Mouse (Mus musculus): Measurements from ENCODE around the gene Gm45808.

GRCm38 (mm10) chr7:45462325-45462724, 24.3 kb downstream of the Gm45808 start:
- TF ChIP-seq POLR2A (IDR thresholded peaks at IDR 0.05; ENCODE audit: borderline replicate concordance, extremely low read depth, low read depth, low read length) (no peak), CTCF (IDR thresholded peaks at IDR 0.05; ENCODE audit: insufficient read depth, low read length) (no peak)
